Mouse (Mus musculus) right cerebral cortex, postnatal 36 days (tissue): Measurements from ENCODE around the gene Carns1.
"Not testable (repeated sequence)": the region's sequence is repeated elsewhere in the genome, so short reads cannot be mapped to it uniquely, and the experiment has no call there.

Experiments
- DNase-seq, 2 experiments: peaks; one replicate each; pipeline ENCODE4 v3.0.0; 2022; ENCODE audit warnings: low spot score in 2 of 2, mixed read lengths in 1 of 2

Carns1 gene

DNA sequence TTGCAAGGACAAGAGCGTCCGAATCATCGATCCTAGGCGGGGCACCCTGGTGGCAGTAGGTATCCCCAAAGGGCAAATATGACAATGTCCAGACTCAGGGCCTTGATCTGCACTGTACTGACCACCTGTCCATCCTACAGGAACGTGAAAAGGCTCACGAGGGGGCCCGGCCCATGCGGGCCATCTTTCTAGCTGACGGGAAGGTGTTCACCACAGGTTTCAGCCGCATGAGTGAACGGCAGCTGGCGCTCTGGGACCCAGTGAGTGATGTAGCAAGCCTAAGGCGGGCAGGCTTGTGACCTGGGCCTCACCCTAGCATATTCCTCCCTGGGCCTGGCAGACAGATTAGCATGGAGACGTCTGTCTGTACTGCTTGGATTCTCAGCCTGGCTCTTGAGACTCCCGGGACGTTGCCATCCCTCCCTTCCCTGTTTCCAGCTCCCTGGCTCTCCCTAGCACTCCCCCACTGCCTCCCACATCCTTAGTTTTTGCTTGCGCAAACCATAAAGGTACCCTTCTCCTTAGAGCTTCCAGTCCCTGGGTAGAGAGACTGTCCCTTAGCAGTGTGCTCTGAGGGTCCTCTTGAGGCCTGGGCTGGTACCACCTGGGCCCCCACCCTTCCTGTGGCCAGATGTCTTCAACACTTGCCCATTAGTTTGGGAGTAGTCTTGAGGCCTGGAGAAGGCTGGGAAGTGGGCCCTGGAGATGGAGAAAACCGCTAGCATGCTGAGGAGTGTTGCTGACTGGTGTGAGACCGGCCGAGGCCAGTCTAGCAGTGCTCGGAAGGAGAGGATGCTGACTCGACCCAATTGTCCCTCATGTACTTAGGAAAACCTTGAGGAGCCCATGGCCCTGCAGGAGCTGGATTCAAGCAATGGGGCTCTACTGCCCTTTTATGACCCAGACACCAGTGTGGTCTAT lies 24.5 kb downstream of the Carns1 start:
- DNase-seq: no peak

- DNase-seq: no peak
Measured at GRCm38 (mm10) chr19:4149764-4150461, 25.4 kb downstream of the Carns1 start.

DNA sequence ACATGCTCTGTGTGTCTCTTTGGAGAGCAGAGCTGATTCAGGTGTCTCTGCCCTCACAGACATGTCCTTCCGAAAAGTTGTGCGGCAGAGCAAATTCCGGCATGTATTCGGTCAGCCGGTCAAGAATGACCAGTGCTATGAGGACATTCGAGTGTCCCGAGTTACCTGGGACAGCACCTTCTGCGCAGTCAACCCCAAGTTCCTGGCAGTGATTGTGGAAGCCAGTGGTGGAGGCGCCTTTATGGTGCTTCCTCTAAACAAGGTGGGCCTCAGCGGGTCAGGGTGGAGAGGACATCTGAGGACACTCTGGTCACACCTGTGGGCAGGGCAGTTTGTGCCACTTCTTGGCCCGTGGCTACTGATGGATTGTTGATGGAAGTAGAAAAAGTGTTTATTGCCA lies 26.0 kb downstream of the Carns1 start:
- DNase-seq: no peak

GRCm38 (mm10) chr19:4148819-4149218 lies 26.5 kb downstream of the Carns1 start:
- DNase-seq: no peak

DNA sequence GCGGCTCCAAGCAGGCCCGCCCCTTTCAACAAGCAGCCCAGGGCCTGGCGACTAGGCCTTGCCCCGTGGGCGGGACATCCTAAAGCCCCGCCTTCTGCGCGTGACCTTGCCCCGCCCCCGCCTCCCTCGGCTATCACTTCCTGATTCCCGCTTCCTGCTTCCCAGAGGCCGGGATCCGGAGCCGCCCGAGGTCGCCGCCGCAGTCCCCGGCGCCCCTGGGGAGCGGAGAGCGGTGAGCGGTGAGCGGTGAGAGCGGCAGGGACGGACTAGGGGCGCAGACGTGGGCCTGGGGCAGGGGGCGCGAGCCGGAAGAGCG lies 26.8 kb downstream of the Carns1 start, which contains the start of gene Coro1b:
Gene Coro1b (plus strand): TSS at position 129 of the 316 bp plus-strand sequence.
- peak; percentile 92 to 94 for DNase-seq

DNA sequence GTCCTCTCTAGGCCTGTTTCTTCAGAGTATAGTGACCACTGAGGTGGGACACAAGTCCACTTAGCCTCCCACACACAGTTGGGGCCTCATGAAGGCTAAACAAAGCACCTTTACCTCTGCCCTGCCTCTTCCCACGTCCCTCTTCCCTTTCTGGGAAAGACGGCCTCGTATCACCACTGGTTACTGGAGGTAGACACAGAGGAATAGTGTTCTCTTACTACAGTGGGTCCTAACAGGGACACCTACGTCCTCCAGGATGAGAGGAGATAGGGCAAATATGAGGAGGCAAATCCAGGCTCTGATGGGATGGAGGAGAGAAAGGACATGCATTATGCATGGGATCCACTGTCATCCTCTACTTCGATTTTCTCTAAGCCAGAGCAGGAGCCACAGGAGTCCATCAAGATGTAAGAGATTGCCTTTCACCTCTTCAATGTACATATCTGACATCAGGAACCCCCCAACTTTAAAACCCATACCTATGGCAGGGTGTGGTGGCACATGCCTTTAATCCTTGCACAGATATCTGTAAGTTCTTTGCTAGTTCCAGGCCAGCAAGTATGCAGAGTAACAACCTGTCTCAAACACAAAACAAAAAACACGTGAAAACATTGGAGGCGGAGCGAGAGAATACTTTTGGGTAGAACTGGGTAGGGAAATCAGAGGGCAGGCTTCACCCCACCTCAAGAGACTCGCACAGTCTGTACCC lies 27.3 kb downstream of the Carns1 start:
- no peak for DNase-seq

DNA sequence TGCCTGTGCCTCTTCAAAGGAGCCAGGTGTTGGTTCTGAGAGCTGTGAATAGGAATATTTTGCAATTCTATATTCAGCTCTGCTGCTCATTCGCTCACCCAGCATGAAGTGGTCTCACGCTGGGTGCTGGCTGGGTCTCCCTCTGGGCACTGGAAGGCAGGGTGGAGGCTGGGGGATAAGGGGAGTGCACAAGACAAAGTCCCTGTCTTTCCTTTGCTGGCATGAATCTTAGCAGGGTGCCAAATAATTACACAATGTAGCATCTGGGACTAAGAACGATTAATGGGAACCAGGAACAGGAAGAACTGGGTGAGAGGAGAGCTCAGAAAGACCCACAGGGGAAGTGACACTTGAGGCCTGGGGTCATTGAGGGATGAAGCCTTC lies 28.3 kb downstream of the Carns1 start:
- no peak for DNase-seq

GRCm38 (mm10) chr19:4146366-4147021 lies 28.8 kb downstream of the Carns1 start:
- no peak for DNase-seq

GRCm38 (mm10) chr19:4145936-4146335 lies 29.3 kb downstream of the Carns1 start:
- DNase-seq: no peak

DNA sequence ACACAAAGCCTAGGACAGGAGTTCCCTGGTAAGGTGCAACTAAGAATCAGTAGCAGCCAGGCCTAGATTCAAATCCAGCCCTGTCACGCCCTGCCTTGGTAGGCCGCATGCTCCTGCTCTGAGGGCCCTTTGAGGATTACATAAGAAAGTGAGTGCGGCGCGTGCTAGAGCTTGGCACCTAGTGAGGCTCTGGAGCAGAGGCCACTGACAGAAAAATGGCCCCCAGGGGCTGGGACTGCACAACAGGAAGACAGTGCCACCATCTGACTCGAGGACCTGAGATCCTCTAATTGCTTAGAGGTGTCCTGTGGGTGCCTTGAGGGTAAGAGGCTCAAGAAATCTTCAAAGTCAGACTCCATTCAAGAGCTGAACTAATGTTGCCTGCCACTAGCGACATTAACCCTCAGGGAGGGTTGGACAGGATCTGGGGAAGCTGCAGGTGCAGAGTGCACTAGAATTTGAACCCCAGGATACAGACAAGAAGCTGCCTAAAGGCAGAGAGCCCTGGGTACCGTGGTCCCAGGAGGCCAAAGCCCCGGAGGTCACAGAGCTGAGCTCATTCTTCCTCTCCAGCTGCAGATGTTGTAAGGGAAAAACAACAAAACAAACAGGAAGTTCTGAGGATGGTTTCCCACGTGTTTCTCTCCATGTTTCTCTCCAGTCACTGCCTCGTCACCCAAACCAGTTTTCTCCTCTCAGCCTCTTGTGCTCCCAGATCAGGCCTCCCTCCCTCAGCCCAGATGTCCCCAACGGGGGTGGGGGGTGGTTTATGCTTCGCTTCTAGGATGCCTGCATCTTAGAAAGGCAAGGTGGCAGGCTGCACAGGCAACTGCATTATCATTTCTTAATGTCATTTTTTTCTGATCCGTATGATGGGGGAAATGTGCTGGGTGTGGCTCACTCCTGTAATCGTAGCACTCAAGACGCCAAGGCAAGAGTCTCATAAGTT lies 30.5 kb downstream of the Carns1 start:
- DNase-seq: no peak

DNA sequence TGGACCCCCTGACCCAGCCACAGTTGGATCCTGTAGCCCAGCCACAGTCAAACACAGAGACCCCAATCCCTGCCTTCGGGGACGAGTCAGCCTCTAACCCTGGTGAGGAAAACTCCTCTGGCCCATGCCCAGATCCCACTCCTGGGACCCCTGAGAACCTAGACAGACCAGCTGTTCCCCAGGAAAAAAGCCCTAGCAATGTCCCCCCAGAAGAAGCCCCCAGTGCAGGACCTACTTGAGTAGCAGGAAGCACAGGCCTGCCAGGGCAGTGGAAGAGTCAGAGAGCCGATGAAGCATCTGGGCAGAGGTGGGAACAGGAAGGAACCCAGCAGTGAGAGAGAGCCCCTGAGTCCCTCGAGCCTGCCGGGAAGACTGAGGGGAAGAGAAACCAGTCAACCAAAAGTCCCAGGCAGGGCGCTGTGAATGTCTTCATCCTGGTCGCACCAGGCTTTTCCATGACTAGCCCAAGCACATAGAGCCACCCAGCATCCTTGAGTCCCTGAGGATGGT lies 31.5 kb downstream of the Carns1 start, which contains the start of gene Cabp4:
Gene Cabp4 (minus strand): TSS at position 275 of the 510 bp plus-strand sequence.
- no peak for DNase-seq

DNA sequence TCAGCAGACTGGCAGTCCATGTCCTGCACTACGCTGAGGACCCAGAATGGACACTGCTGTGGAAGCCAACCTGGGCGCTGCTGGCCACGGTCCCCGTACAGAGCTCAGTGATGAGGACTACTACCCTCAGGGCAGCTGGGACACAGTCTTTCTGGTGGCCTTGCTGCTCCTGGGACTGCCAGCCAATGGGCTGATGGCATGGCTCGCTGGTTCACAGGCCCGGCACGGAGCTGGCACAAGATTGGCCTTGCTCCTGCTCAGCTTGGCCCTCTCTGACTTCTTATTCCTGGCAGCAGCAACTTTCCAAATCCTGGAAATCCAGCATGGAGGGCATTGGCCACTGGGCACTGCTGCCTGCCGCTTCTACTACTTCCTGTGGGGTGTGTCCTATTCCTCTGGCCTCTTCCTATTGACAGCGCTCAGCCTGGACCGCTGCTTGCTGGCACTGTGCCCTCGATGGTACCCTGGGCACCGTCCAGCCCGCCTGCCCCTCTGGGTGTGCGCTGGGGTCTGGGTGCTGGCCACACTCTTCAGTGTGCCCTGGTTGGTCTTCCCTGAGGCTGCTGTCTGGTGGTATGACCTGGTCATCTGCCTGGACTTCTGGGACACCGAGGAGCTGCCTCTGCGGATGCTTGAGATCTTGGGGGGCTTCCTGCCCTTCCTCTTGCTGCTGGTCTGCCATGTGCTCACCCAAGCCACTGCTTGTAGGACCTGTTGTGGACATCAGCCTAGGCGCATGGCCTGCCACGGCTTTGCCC lies 32.7 kb downstream of the Carns1 start:
- DNase-seq: no peak

DNA sequence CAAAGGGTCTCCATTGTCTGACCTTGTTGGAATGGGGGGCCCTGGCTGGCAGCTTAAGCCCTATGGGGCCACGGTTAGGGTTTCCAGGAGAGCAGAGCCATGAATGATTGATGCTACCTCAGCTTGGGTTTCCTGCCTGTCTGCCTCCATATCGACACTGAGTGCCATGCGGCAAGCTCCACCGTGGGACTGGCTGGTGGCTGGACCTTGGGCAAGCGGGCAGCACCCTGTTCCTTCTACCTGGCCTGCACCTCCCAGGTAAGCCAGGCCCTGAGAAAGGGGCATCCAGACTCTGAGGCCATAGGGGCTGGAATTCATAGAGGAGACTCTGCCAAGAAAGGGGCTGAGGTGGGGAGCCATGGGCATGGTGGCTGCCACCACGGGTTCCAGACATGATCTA lies 35.1 kb downstream of the Carns1 start:
- DNase-seq: no peak

GRCm38 (mm10) chr19:4139446-4139845 lies 35.8 kb downstream of the Carns1 start, which contains the start of gene Gpr152:
Gene Gpr152 (plus strand): TSS chr19:4139787.
- no peak for DNase-seq

GRCm38 (mm10) chr19:4137913-4138312 lies 37.4 kb downstream of the Carns1 start:
- DNase-seq: no peak

DNA sequence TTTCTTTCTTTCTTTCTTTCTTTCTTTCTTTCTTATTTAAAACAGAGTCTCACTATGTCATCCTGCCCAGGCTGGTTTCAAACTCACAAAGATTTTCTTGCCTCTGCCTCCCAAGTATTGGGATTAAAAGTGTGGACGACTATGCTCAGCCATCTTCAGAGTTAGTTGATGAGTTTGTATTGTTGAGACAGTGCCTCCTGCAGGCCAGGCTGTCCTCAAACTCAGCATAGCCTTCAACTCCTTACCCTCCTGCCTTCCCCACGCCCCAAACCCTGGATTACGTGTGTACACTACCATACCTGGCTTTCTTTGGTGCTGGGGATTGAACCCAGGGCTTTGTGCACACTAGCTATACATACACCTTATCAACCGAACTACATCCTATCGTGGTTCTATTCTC lies 38.8 kb downstream of the Carns1 start:
- no peak for DNase-seq

- not testable (repeated sequence) for DNase-seq
Measured at GRCm38 (mm10) chr19:4135963-4136345, 39.3 kb downstream of the Carns1 start.

DNA sequence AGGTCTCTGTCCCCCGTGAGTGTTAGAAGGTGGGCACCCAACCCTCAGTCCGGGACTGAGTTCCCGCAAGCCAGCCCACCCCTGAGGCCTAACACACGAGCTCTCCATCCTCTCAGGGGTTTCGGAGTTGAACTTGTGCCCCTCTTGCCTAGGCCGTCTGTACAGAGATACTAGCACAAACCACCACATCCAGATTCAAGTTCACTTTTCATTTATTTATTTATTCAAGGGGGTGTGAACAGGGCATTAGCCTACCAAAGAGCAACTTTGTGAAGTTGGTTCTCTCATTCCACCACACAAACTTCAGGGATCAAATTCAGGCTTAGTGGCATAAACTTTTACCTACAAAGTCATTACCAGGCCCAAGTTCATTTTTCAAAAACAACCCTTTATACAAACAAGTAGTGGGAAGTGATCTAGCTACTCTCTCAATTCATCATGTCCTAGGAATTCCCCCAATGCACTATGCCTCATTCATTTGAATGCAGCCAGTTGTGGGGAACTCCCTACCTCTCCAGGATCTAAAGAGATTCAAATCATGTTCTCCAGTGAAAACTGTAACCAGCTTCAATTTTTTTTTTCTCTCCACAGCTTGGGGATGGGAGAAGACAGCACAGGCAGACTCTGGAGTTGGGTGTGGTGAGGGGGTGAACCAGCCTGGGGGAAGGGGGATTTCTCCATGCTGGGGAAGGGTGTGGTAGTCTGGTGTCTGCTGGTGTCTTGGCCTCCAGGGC lies 39.9 kb downstream of the Carns1 start:
- DNase-seq: not testable (repeated sequence)

DNA sequence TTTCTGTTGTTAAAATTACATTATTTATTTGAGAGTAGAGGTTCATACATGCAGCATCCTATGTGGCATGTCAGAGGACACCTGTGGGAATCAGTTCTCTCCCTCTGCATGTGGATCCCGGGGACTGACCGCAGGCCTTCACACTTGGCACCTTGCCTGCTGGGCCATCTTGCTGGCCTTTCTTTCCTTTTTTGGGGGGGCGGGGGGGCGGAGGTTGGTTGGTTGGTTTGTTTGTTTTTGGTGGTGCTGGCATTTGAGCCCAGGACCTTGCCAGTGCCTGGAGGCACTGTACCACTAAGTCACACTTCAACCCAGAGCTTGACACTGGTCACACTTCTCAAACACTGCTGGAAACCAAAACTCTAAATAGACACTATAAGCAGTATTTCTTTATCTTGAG lies 40.9 kb downstream of the Carns1 start:
- DNase-seq: no peak
